13 mouse cellular contexts compared by ENCODE assay signal in genomic region chr10:89720252-89720651, GRCm38 (mm10). TPM values are rescaled to one million over a fixed set of nuclear protein-coding genes. Genes with fewer than 3 reads are reported as not detected.
"Had no signal": no experiment of that assay in that cellular context is flagged by ENCODE, and none has a peak within 500 bp of the region (broad histone marks: within the 10 kb centered on the region; RNA-seq: fewer than 3 reads in every experiment).

No protein-coding gene starts in this region.

- H3K9me3 ChIP-seq: limb, embryonic 15.5 days; liver, embryonic 13.5 days; midbrain, embryonic 12.5 days had no signal

- H3K9ac ChIP-seq: limb, embryonic 15.5 days; liver, embryonic 13.5 days; midbrain, embryonic 12.5 days had no signal

- H3K4me2 ChIP-seq: limb, embryonic 15.5 days; liver, embryonic 13.5 days; midbrain, embryonic 12.5 days had no signal

- H3K27ac ChIP-seq: hindbrain, postnatal 0 days; limb, embryonic 15.5 days; liver, embryonic 13.5 days; midbrain, embryonic 12.5 days had no signal

- DNase-seq: layer of hippocampus, adult 9-11 months; layer of hippocampus, postnatal 36 days; liver, embryonic 13.5 days; lung, adult 18-20 months; right cerebral cortex, adult 18-20 months; right cerebral cortex, postnatal 25 days; thymus, adult 18-20 months; thymus, postnatal 14 days had no signal

- H3K4me1 ChIP-seq: limb, embryonic 15.5 days; liver, embryonic 13.5 days; midbrain, embryonic 12.5 days had no signal

- H3K4me3 ChIP-seq: limb, embryonic 15.5 days; liver, embryonic 13.5 days; midbrain, embryonic 12.5 days had no signal

- H3K27me3 ChIP-seq: limb, embryonic 15.5 days; liver, embryonic 13.5 days; midbrain, embryonic 12.5 days had no signal

- ATAC-seq: hindbrain, postnatal 0 days; midbrain, embryonic 16.5 days had no signal

RNA-seq across cellular contexts. Expression of gene Actr6, which starts 11.8 kb away (rescaled TPM):
- polyA plus RNA-seq: small intestine, adult 2 months had no signal
